Mouse (Mus musculus): Measurements from ENCODE around the gene Rnft1. TPM values are rescaled to one million over a fixed set of nuclear protein-coding genes. Genes with fewer than 3 reads are reported as not detected.

Rnft1 gene
- 16.4 TPM for polyA plus RNA-seq (2014; fragmentation: Illumina TruSeq; extraction: RNeasy Lipid Tissue Mini Kit (QIAGEN cat#74804); ENCODE audit: insufficient read depth, low read depth, low replicate concordance)

GRCm38 (mm10) chr11:86484101-86484868, at the start of gene Rnft1:
TSS of gene Rnft1 (plus strand) at chr11:86484657.

GRCm38 (mm10) chr11:86544639-86545299, 60.3 kb downstream of the Rnft1 start, which contains the start of the genes Rps6kb1 and Tubd1:
TSS of gene Rps6kb1 (minus strand) at chr11:86544805.
TSS of gene Tubd1 (plus strand) at chr11:86544991.

Other genes with a start within 250 kb of the Rnft1 start
- gene Ints2, start 227.1 kb upstream of the Rnft1 start, polyA plus RNA-seq (2014; fragmentation: Illumina TruSeq; extraction: RNeasy Lipid Tissue Mini Kit (QIAGEN cat#74804); ENCODE audit: insufficient read depth, low read depth, low replicate concordance), result 2.0 TPM
- gene Med13, start 127.1 kb upstream of the Rnft1 start, polyA plus RNA-seq (2014; fragmentation: Illumina TruSeq; extraction: RNeasy Lipid Tissue Mini Kit (QIAGEN cat#74804); ENCODE audit: insufficient read depth, low read depth, low replicate concordance), result 6.5 TPM
- 9.7 TPM for gene Rps6kb1, start 60.1 kb downstream of the Rnft1 start, polyA plus RNA-seq (2014; fragmentation: Illumina TruSeq; extraction: RNeasy Lipid Tissue Mini Kit (QIAGEN cat#74804); ENCODE audit: insufficient read depth, low read depth, low replicate concordance)
- 5.3 TPM for gene Tubd1, start 60.3 kb downstream of the Rnft1 start, polyA plus RNA-seq (2014; fragmentation: Illumina TruSeq; extraction: RNeasy Lipid Tissue Mini Kit (QIAGEN cat#74804); ENCODE audit: insufficient read depth, low read depth, low replicate concordance)
- gene Vmp1, start 199.2 kb downstream of the Rnft1 start, polyA plus RNA-seq (2014; fragmentation: Illumina TruSeq; extraction: RNeasy Lipid Tissue Mini Kit (QIAGEN cat#74804); ENCODE audit: insufficient read depth, low read depth, low replicate concordance), result 95.0 TPM
- 7.4 TPM for gene Ptrh2, start 199.3 kb downstream of the Rnft1 start, polyA plus RNA-seq (2014; fragmentation: Illumina TruSeq; extraction: RNeasy Lipid Tissue Mini Kit (QIAGEN cat#74804); ENCODE audit: insufficient read depth, low read depth, low replicate concordance)

Data from lung, adult 10 weeks (tissue).